Mouse (Mus musculus) heart, adult 2 months (tissue): ENCODE measurements around the gene Tnfrsf4. TPM values are rescaled to one million over a fixed set of nuclear protein-coding genes. Genes with fewer than 3 reads are reported as not detected.

Experiments
- DNase-seq, 2 experiments: peaks; one replicate each; pipeline ENCODE4 v3.0.0; 2021
- H3K27ac ChIP-seq: fragments of 200-600 bp; 2 replicates; pipeline ENCODE4 v1.8.1; 2022
- H3K27me3 ChIP-seq: fragments of 200-500 bp; 2 replicates; pipeline ENCODE4 v1.6.1; 2012; ENCODE audit warnings: mild to moderate bottlenecking, low read length, inconsistent platforms, mixed read lengths; ENCODE audit not compliant: control insufficient read depth, insufficient read depth
- H3K36me3 ChIP-seq: fragments of 200-500 bp; 2 replicates; pipeline ENCODE4 v1.6.1; 2012; ENCODE audit warnings: low read length, inconsistent platforms; ENCODE audit not compliant: control insufficient read depth, insufficient read depth
- H3K4me1 ChIP-seq: fragments of 200-500 bp; 2 replicates; pipeline ENCODE4 v1.6.1; 2011; ENCODE audit warnings: low read length; ENCODE audit not compliant: control insufficient read depth, insufficient read depth
- H3K4me3 ChIP-seq: fragments of 200-600 bp; 2 replicates; pipeline ENCODE4 v1.8.1; 2022
- H3K79me2 ChIP-seq: fragments of 200-500 bp; replicated peaks from 2 replicates; pipeline ENCODE4 v1.6.1; 2012; ENCODE audit warnings: mild to moderate bottlenecking, inconsistent platforms, low read length, moderate library complexity, mixed read lengths; ENCODE audit not compliant: control insufficient read depth, insufficient read depth
- H3K9ac ChIP-seq: fragments of 200-500 bp; 2 replicates; pipeline ENCODE4 v1.6.1; 2012; ENCODE audit warnings: low read depth, mild to moderate bottlenecking, control low read depth, inconsistent platforms, low read length, mixed read lengths
- CTCF ChIP-seq: fragments of 200-600 bp; IDR thresholded peaks from 2 replicates; pipeline ENCODE4 v1.8.1; 2022; ENCODE audit warnings: antibody characterized with exemption, mild to moderate bottlenecking, moderate library complexity
- EP300 ChIP-seq: fragments of 200-500 bp; IDR thresholded peaks from 2 replicates; pipeline ENCODE4 v1.6.1; 2011; ENCODE audit warnings: low read depth, low read length, control low read depth; ENCODE audit not compliant: insufficient read depth
- POLR2A ChIP-seq: fragments of 200-500 bp; IDR thresholded peaks from 2 replicates; pipeline ENCODE4 v1.6.1; 2011; ENCODE audit warnings: mild to moderate bottlenecking, low read depth, low read length, control low read depth; ENCODE audit not compliant: insufficient read depth
- WGBS: fragments of 180-500 bp; shearing (Covaris S2); methylation state at CpG from one replicate; pipeline ENCODE4 v1.1.7; 2018; 5-methylcytosine and 5-hydroxymethylcytosine counted together
- intact Hi-C: fragments of 180-260 bp; cut with DNase I; formaldehyde crosslinking; loops from one replicate; pipeline ENCODE4 v1.15.1; 2025
- polyA plus RNA-seq: library from polyadenylated mRNA; depleted of rRNA; stranded (reverse); fragments of >200 nt; gene quantifications from 2 replicates; pipeline ENCODE4 v1.2.3, GENCODE M21; 2012
- total RNA-seq, 2 experiments: library from RNA; stranded (reverse); gene quantifications; 2 replicates each; pipeline ENCODE4 v1.2.3; 2021

Tnfrsf4 gene
- total and polyA plus RNA-seq, 3 experiments, result 1.4 TPM; not detected in 2

DNA sequence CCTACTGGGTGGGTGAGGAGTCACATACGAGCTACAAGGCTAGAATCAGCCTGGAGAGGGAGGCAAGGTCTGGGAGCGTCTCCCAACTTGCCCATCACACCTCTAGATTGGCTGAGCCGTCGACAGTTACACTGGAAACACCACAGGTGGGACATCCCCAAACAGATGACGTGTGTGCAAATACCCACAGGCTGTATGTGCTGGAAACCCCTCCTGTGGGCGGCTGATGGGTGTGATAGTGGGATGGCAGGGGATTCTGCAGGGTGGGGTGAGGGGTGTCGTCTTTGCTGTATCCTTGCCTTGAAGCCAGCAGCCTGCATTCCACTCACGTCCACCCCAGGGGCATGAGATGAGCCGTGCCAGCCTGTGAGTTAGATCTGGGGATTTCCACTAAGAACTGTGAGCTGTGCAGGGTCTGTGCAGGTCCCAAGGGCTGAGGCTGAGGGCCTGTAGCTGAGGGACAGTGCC is 17.0 kb downstream of the Tnfrsf4 start:
- peak overlapping the region; percentile 71 for H3K9ac ChIP-seq
- no peaks in the 10 kb centered on the region for H3K27me3 ChIP-seq
- no peaks in the 10 kb centered on the region for H3K79me2 ChIP-seq
- peaks cover 17% of the 10 kb centered on the region for H3K4me1 ChIP-seq
- H3K36me3 ChIP-seq, result no peaks in the 10 kb centered on the region
- no peak for DNase-seq
- peak overlapping the region; percentile 72 for H3K4me3 ChIP-seq
- peak overlapping the region; percentile 82 for H3K27ac ChIP-seq
- 45% methylated on average over 9 of the region's 9 CpGs for WGBS
- TF ChIP-seq POLR2A, result no peak
- no peak for TF ChIP-seq CTCF
- TF ChIP-seq EP300, result no peak
- intact Hi-C loops, result loop anchor here (5.0 kb wide), 1 partner anchor 38 kb away; the partner anchor contains the start of genes B3galt6 and Sdf4

DNA sequence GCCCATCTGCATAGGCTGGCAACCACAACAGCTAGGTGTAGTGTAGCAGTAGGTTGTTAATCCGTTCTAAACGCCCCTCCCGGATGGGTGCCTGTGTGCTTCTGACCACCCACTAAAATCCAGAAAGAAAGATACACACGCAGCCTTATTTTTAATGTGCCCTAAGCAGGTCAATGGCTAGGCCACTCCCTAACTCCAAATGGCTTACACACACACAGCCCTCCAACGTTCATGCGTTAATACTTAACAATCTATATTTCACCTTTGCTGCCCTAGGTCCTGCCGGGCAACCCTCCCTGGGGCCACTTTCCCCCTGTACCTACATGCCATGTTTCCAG is 17.6 kb downstream of the Tnfrsf4 start:
- no peak for TF ChIP-seq CTCF
- TF ChIP-seq EP300, result no peak
- no peak for TF ChIP-seq POLR2A
- Histone ChIP-seq H3K36me3 (no peaks in the 10 kb centered on the region), H3K4me1 (peaks cover 17% of the 10 kb centered on the region), H3K27me3 (peaks cover 2% of the 10 kb centered on the region; the same call in 1 of the 2 replicates), H3K4me3 (peak overlapping the region; percentile 72), H3K27ac (peak overlapping the region; percentile 82), H3K79me2 (no peaks in the 10 kb centered on the region), H3K9ac (peak overlapping the region; percentile 71)
- 6% methylated on average over 7 of the region's 7 CpGs for WGBS
- intact Hi-C loops, result loop anchor here (5.0 kb wide), 1 partner anchor 39 kb away; the partner anchor contains the start of genes B3galt6 and Sdf4
- DNase-seq, result no peak

DNA sequence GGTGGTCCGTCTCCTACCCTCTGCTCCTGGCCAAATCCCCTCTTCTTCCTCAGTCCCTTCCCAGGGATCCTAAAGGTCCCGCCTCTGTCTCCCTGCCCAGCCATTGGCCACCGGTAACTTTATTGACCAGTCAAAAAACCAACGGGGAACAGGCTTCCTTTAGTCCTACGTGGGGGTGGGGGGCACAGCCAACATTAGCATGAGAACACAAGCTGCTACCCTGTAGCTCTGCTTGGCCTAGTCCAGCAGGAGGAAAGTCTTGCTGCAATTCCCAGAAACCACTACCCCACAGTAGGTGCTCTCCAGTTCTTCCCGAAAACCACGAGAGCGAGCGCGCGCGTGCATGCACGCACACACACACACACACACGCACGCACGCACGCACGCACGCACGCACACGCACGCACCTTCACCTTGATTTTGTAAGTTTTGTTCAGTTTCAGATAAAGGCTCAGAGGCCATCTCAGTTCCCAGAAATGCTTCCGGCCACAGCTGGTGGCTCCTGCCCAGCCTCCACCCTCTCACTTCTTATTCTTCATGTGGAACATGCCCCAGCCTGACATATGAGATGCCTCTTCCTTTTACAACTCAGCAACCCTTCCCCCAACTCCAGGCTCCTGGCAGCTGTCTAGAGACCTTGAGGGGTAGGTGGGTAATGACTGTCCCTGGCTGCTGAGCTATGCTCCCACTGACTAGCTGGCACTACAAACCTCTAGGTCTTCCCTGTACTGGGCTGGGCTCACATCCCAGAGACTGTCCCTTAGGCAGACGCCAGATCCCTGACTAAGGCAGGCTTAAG is 18.1 kb downstream of the Tnfrsf4 start:
- no peaks in the 10 kb centered on the region for H3K79me2 ChIP-seq
- H3K9ac ChIP-seq, result peak overlapping the region; percentile 71
- intact Hi-C loops, result loop anchor here (2.0 to 5.0 kb wide), 2 partner anchors 39 to 73 kb away; partner anchors contain the start of genes B3galt6 and Sdf4
- peak overlapping the region; percentile 72 for H3K4me3 ChIP-seq
- WGBS, result under 1% methylated on average over 24 of the region's 24 CpGs
- TF ChIP-seq EP300 (0 out of 2 replicates have a peak, but pooled peaks have one; percentile 35), CTCF (no peak), POLR2A (peak; percentile 88)
- DNase-seq, result peak; percentile 84 to 87
- H3K36me3 ChIP-seq, result no peaks in the 10 kb centered on the region
- peaks cover 14% of the 10 kb centered on the region for H3K4me1 ChIP-seq
- H3K27me3 ChIP-seq, result peaks cover 2% of the 10 kb centered on the region; the same call in 1 of the 2 replicates
- peak overlapping the region; percentile 82 for H3K27ac ChIP-seq

DNA sequence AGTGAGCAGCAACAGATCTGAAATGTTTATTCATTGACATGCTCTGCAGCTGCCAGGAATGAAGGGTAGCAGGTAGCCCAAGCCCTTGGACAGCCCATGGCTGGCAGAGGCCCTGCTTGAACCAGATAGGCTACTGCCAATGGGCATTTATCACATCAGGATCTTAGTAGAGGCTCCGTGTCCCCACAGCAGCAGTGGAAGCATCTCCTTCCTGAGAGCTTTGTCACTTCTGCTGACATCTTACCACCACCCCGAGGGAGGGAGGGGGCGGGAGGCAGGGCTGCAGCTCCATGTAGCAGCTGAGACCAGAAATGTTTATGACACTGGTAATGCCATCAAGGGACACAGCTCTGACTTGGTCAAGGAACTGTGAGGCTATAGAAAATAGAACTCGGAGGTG is 19.2 kb downstream of the Tnfrsf4 start:
- H3K36me3 ChIP-seq, result no peaks in the 10 kb centered on the region
- 74% methylated on average over 4 of the region's 4 CpGs for WGBS

DNA sequence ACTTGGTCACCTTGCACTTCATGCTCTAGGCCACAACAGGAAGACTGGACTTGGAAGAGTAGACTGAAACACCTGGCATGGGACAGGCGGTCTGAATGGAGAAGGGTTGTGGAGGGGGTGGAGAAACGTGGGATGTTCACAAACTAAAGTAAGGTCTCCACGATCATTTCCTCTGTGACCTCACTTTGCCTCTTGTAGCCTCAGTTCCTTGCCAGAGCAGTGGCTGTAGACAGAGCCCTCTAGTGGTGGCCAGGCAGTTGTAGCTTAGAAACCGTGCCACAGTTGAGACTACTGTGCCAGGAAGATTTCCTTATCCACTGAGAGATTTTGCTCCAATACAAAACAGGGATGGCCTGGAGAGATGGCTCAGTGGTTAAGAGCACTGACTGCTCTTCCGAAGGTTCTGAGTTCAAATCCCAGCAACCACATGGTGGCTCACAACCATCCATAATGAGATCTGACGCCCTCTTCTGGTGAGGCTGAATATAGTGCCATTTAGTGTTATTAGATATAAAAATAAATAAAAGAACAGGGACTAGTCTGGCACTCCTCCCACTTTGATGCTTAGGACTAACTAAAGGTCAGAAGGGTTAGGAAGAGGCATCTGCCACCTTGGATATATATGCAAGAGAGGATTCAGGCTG is 20.0 kb downstream of the Tnfrsf4 start:
- peak; percentile 42 to 57 for DNase-seq
- 32% methylated on average over 6 of the region's 6 CpGs for WGBS
- peaks cover 14% of the 10 kb centered on the region for H3K4me1 ChIP-seq

More for the DNA sequence above, 19.2 kb downstream of the Tnfrsf4 start:
- Histone ChIP-seq H3K9ac (no peak overlapping the region), H3K27me3 (peaks cover 2% of the 10 kb centered on the region; the same call in 1 of the 2 replicates), H3K4me1 (peaks cover 14% of the 10 kb centered on the region), H3K27ac (peak overlapping the region; percentile 82), H3K4me3 (no peak overlapping the region), H3K79me2 (no peaks in the 10 kb centered on the region)
- DNase-seq, result no peak
- intact Hi-C loops, result loop anchor here (2.0 to 5.0 kb wide), 2 partner anchors 41 to 74 kb away; partner anchors contain the start of genes B3galt6 and Sdf4
- TF ChIP-seq EP300 (no peak), POLR2A (no peak), CTCF (no peak)

More for the DNA sequence above, 20.0 kb downstream of the Tnfrsf4 start:
- Histone ChIP-seq H3K79me2 (no peaks in the 10 kb centered on the region), H3K27me3 (peaks cover 2% of the 10 kb centered on the region; the same call in 1 of the 2 replicates), H3K36me3 (no peaks in the 10 kb centered on the region), H3K9ac (no peak overlapping the region), H3K4me3 (no peak overlapping the region), H3K27ac (no peak overlapping the region)
- no peak for TF ChIP-seq POLR2A
- TF ChIP-seq EP300, result 0 out of 2 replicates have a peak, but pooled peaks have one; percentile 17
- peak; percentile 79 for TF ChIP-seq CTCF
- intact Hi-C loops, result loop anchor here (2.0 to 5.0 kb wide), 2 partner anchors 41 to 75 kb away; partner anchors contain the start of genes B3galt6 and Sdf4
